Mouse (Mus musculus): ENCODE data around the gene Sik1.

- TF ChIP-seq CTCF (IDR thresholded peaks at IDR 0.05; ENCODE audit: borderline replicate concordance, control insufficient read depth, extremely low read depth, insufficient read depth, low read length, poor library complexity) (no peak), POLR2A (IDR thresholded peaks at IDR 0.05; ENCODE audit: control insufficient read depth, extremely low read depth, insufficient read depth, low read length, poor library complexity) (no peak)
Observed at GRCm38 (mm10) chr17:31898941-31899340, 43.3 kb upstream of the Sik1 start.

All from thymus, adult 2 months (tissue).